Mouse (Mus musculus): ENCODE results near the gene Col4a2. TPM values are rescaled to one million over a fixed set of nuclear protein-coding genes. Genes with fewer than 3 reads are reported as not detected.
"Not testable (repeated sequence)": the region's sequence is repeated elsewhere in the genome, so short reads cannot be mapped to it uniquely, and the experiment has no call there.

Col4a2 gene
- polyA plus RNA-seq, 1 experiment from 2014 or later, result 76.7 TPM

DNA sequence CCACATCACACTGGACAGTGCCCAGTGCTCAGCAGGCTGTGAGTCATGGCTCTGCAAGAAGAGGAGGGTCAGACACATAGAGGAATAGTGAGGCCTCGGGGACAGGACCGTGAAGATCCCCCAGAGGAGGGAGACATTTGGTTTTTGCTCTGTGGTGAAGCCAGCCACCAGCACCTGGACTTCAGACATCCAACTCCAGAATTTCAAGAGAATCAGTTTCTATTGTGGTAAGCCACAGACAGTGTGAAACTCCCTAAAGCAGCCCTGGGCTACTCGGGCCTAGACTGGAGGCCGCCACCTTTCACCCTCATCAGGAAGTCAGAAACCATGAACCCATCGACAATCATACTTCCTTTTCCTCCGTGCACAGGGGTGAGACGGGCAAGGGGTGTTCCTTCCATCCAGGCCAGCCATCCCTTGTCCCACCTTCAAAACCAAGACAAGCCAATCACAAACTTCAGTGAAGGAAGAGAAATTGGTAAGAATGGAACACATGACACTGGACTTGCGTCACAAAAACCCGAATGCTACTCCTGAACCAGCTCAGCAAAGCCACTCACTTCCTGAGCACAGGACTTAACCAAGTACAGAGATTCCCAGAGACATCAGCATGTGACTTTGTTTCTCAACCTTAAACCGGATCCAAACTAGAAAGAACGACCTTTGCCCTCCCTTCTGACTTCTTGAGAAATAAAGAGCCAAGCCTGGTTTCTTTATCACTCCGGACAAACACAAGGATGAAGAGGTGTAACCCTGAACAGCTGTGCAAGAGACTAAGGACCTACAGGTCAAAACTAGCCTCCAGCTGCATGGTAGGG, 151.5 kb downstream of the Col4a2 start:
- Histone ChIP-seq H3K4me3 (no peak overlapping the region), H3K36me3 (no peaks in the 10 kb centered on the region), H3K4me2 (replicated peaks) (no peak overlapping the region), H3K27me3 (replicated peaks) (no peaks in the 10 kb centered on the region), H3K27ac (no peak overlapping the region), H3K9ac (no peak overlapping the region), H3K4me1 (peaks cover 3% of the 10 kb centered on the region; the same call in 1 of the 2 replicates), H3K9me3 (peaks cover 7% of the 10 kb centered on the region; the same call in 1 of the 2 replicates)
- 83% methylated on average over 12 of the region's 12 CpGs for WGBS
- no peak for ATAC-seq (ENCODE audit: low FRiP score, low read depth)

DNA sequence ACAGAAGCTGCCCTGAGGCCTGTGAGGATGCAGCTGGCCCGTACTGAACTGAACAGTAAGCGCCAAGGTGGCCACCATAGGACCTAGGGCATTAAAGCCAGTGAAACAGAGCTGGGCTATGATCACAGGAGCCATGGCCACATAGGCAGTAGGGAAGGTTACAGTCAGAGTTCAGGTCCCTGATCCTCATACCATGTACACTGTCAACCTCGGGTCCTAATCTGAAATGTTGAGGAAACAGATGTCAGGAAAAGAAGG, 152.0 kb downstream of the Col4a2 start:
- no peak overlapping the region for H3K27ac ChIP-seq
- H3K27me3 ChIP-seq (replicated peaks), result no peaks in the 10 kb centered on the region
- 85% methylated on average over 3 of the region's 3 CpGs for WGBS
- no peak overlapping the region for H3K9ac ChIP-seq
- ATAC-seq (ENCODE audit: low FRiP score, low read depth), result no peak
- no peak overlapping the region for H3K4me2 ChIP-seq (replicated peaks)
- no peak overlapping the region for H3K4me3 ChIP-seq
- no peaks in the 10 kb centered on the region for H3K36me3 ChIP-seq
- peaks cover 3% of the 10 kb centered on the region; the same call in 1 of the 2 replicates for H3K4me1 ChIP-seq
- H3K9me3 ChIP-seq, result peaks cover 7% of the 10 kb centered on the region; the same call in 1 of the 2 replicates

- Histone ChIP-seq H3K27ac (no peak overlapping the region), H3K4me3 (no peak overlapping the region), H3K4me1 (peaks cover 3% of the 10 kb centered on the region; the same call in 1 of the 2 replicates), H3K9ac (no peak overlapping the region), H3K36me3 (no peaks in the 10 kb centered on the region), H3K27me3 (replicated peaks) (no peaks in the 10 kb centered on the region), H3K4me2 (replicated peaks) (no peak overlapping the region), H3K9me3 (peaks cover 7% of the 10 kb centered on the region; the same call in 1 of the 2 replicates)
- ATAC-seq (ENCODE audit: low FRiP score, low read depth), result no peak
- WGBS, result 94% methylated on average over 4 of the region's 4 CpGs
These were observed 153.0 kb downstream of the Col4a2 start for GRCm38 (mm10) chr8:11465619-11466018.

DNA sequence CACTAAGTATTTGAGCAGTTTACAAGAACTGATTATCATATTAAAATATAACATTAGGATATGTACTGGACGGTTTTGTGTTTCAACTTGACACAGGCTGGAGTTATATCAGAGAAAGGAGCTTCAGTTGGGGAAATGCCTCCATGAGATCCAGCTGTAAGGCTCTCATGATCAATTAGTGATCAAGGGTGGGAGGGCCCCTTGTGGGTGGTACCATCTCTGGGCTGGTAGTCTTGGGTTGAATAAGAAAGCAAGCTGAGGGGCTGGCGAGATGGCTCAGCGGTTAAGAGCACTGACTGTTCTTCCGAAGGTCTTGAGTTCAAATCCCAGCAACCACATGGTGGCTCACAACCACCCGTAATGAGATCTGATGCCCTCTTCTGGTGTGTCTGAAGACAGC, 153.9 kb downstream of the Col4a2 start:
- H3K27ac ChIP-seq; H3K27me3 ChIP-seq (replicated peaks); H3K9me3 ChIP-seq; H3K4me2 ChIP-seq (replicated peaks); H3K36me3 ChIP-seq; H3K9ac ChIP-seq; ATAC-seq (ENCODE audit: low FRiP score, low read depth); H3K4me1 ChIP-seq; H3K4me3 ChIP-seq: not testable (repeated sequence)
- WGBS, result 89% methylated on average over 5 of the region's 5 CpGs

DNA sequence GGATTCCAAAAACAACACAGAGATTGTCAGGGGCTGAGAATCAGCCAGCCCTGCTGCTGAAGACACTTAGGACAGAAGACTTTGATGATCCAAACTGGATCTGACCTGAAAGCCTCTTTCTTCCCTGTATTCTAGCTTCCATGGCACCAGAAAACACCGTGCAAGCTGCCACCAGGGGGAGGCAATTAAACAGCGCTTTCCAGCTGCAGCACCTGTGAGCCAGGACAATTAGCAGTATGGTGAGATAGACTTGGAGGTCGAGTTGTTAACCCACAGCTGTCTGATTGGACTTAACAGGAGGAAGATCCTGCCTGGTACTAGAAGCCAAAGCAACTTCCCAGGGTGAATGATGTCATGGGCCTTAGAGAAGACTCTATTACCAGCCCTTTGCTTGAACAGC, 156.5 kb downstream of the Col4a2 start:
- H3K27me3 ChIP-seq (replicated peaks), result peaks cover 7% of the 10 kb centered on the region
- no peak overlapping the region for H3K9ac ChIP-seq
- no peak overlapping the region for H3K4me2 ChIP-seq (replicated peaks)
- no peak for ATAC-seq (ENCODE audit: low FRiP score, low read depth)
- H3K27ac ChIP-seq, result no peak overlapping the region
- no peak overlapping the region for H3K4me3 ChIP-seq
- H3K9me3 ChIP-seq, result peaks cover 7% of the 10 kb centered on the region; the same call in 1 of the 2 replicates
- 0 out of 2 replicates have a peak, but pooled peaks cover 3% of the 10 kb centered on the region for H3K4me1 ChIP-seq
- WGBS, result 4% methylated on average over 3 of the region's 3 CpGs
- H3K36me3 ChIP-seq, result no peaks in the 10 kb centered on the region

- 0 out of 2 replicates have a peak, but pooled peaks cover 3% of the 10 kb centered on the region for H3K4me1 ChIP-seq
- no peak for ATAC-seq (ENCODE audit: low FRiP score, low read depth)
- H3K4me2 ChIP-seq (replicated peaks), result no peak overlapping the region
- no peak overlapping the region for H3K9ac ChIP-seq
- H3K36me3 ChIP-seq, result no peaks in the 10 kb centered on the region
- no peak overlapping the region for H3K27ac ChIP-seq
- peaks cover 22% of the 10 kb centered on the region for H3K27me3 ChIP-seq (replicated peaks)
- WGBS, result 83% methylated on average over 7 of the region's 7 CpGs
- H3K9me3 ChIP-seq, result peaks cover 7% of the 10 kb centered on the region; the same call in 1 of the 2 replicates
- H3K4me3 ChIP-seq, result no peak overlapping the region
These were observed 158.1 kb downstream of the Col4a2 start for GRCm38 (mm10) chr8:11470694-11471093.

GRCm38 (mm10) chr8:11471309-11471708, 158.7 kb downstream of the Col4a2 start:
- no peak overlapping the region for H3K9ac ChIP-seq
- WGBS, result 55% methylated on average over 8 of the region's 8 CpGs
- no peaks in the 10 kb centered on the region for H3K36me3 ChIP-seq
- peaks cover 7% of the 10 kb centered on the region; the same call in 1 of the 2 replicates for H3K9me3 ChIP-seq
- H3K27ac ChIP-seq, result no peak overlapping the region
- no peak for ATAC-seq (ENCODE audit: low FRiP score, low read depth)
- H3K4me2 ChIP-seq (replicated peaks), result no peak overlapping the region
- no peak overlapping the region for H3K4me3 ChIP-seq
- peaks cover 28% of the 10 kb centered on the region for H3K27me3 ChIP-seq (replicated peaks)
- H3K4me1 ChIP-seq, result 0 out of 2 replicates have a peak, but pooled peaks cover 3% of the 10 kb centered on the region

- H3K36me3 ChIP-seq, result no peaks in the 10 kb centered on the region
- no peak overlapping the region for H3K27ac ChIP-seq
- peaks cover 17% of the 10 kb centered on the region for H3K4me1 ChIP-seq
- H3K4me2 ChIP-seq (replicated peaks), result no peak overlapping the region
- no peak overlapping the region for H3K9ac ChIP-seq
- H3K27me3 ChIP-seq (replicated peaks), result peaks cover 46% of the 10 kb centered on the region
- H3K9me3 ChIP-seq, result no peaks in the 10 kb centered on the region
- ATAC-seq (ENCODE audit: low FRiP score, low read depth), result no peak
- no peak overlapping the region for H3K4me3 ChIP-seq
- WGBS, result 26% methylated on average over 4 of the region's 4 CpGs
These were observed 160.5 kb downstream of the Col4a2 start for GRCm38 (mm10) chr8:11473072-11473471.

DNA sequence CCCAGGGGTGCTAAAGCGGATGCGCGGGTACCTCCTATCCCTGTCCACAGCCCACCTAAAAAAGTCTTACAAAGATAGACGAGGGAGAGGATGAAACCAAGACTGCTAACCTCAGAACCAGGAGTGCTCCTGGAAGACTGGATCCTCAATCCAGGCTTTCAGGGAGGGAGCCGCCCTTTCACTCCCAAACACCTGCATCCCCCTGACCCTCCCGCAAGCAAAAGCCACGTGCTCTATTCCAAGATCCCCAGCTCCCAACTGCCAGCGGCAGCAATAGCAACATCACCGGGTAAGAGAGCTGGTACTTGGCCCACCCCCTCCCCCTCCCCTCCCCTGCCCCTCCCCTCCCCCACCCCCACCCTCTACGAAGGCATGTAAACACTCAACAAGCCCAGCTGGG, 162.8 kb downstream of the Col4a2 start:
- H3K9me3 ChIP-seq, result no peaks in the 10 kb centered on the region
- peaks cover 23% of the 10 kb centered on the region for H3K4me1 ChIP-seq
- no peak overlapping the region for H3K27ac ChIP-seq
- 6% methylated on average over 9 of the region's 10 CpGs for WGBS
- no peak overlapping the region for H3K9ac ChIP-seq
- no peak for ATAC-seq (ENCODE audit: low FRiP score, low read depth)
- no peak overlapping the region for H3K4me2 ChIP-seq (replicated peaks)
- H3K36me3 ChIP-seq, result no peaks in the 10 kb centered on the region
- no peak overlapping the region for H3K4me3 ChIP-seq
- H3K27me3 ChIP-seq (replicated peaks), result peaks cover 69% of the 10 kb centered on the region

GRCm38 (mm10) chr8:11475876-11476275, 163.3 kb downstream of the Col4a2 start:
- no peak overlapping the region for H3K4me3 ChIP-seq
- WGBS, result 16% methylated on average over 2 of the region's 2 CpGs
- H3K9ac ChIP-seq, result no peak overlapping the region
- H3K4me1 ChIP-seq, result peaks cover 23% of the 10 kb centered on the region
- no peak overlapping the region for H3K4me2 ChIP-seq (replicated peaks)
- no peak overlapping the region for H3K27ac ChIP-seq
- no peaks in the 10 kb centered on the region for H3K36me3 ChIP-seq
- ATAC-seq (ENCODE audit: low FRiP score, low read depth), result no peak
- peaks cover 73% of the 10 kb centered on the region for H3K27me3 ChIP-seq (replicated peaks)
- no peaks in the 10 kb centered on the region for H3K9me3 ChIP-seq

- Histone ChIP-seq H3K36me3 (no peaks in the 10 kb centered on the region), H3K27ac (no peak overlapping the region), H3K9me3 (no peaks in the 10 kb centered on the region), H3K27me3 (replicated peaks) (peaks cover 73% of the 10 kb centered on the region), H3K9ac (no peak overlapping the region), H3K4me1 (peaks cover 23% of the 10 kb centered on the region), H3K4me3 (no peak overlapping the region), H3K4me2 (replicated peaks) (peak overlapping the region; percentile 45)
- ATAC-seq (ENCODE audit: low FRiP score, low read depth), result no peak
- WGBS, result 5% methylated on average over 24 of the region's 24 CpGs
These were observed 164.0 kb downstream of the Col4a2 start for GRCm38 (mm10) chr8:11476338-11477177.

DNA sequence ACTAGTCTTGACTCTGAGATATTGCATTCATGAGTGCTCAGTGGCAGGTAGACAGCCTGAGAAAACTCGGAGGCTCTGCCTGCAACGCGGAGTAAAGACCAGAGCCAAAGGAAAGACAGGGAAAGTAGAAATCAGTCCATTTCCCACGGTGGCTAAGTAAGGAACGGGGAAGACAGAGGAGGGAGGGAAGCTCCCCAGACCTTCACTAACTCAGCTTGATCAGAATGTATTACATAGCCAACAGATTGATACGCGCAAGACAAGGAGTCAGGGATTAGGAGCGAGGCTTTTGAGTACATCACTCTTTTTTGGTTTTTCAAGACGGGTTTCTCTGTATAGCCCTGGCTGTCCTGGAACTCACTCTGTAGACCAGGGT, 164.6 kb downstream of the Col4a2 start:
- 4% methylated on average over 9 of the region's 9 CpGs for WGBS
- H3K4me2 ChIP-seq (replicated peaks), result peak overlapping the region; percentile 45
- H3K4me3 ChIP-seq, result no peak overlapping the region

More for the DNA sequence above, 164.6 kb downstream of the Col4a2 start:
- Histone ChIP-seq H3K9me3 (no peaks in the 10 kb centered on the region), H3K4me1 (peaks cover 23% of the 10 kb centered on the region), H3K27ac (no peak overlapping the region), H3K27me3 (replicated peaks) (peaks cover 73% of the 10 kb centered on the region), H3K9ac (no peak overlapping the region), H3K36me3 (no peaks in the 10 kb centered on the region)
- ATAC-seq (ENCODE audit: low FRiP score, low read depth), result no peak

All from neural tube, embryonic 12.5 days (tissue).